Mouse (Mus musculus) midbrain, embryonic 10.5 days (tissue): ENCODE data around the gene Arhgef10l. TPM values are rescaled to one million over a fixed set of nuclear protein-coding genes. Genes with fewer than 3 reads are reported as not detected.

Experiments used
- DNase-seq: peaks from one replicate; pipeline ENCODE4 v3.0.0-alpha.2; 2017; ENCODE audit warnings: low spot score
- H3K27ac ChIP-seq: fragments of 300-500 bp; sonication (generic); replicated peaks from 2 replicates; pipeline ENCODE4 v1.5.1; 2016; ENCODE audit warnings: mild to moderate bottlenecking
- H3K27me3 ChIP-seq: fragments of 300-500 bp; sonication (generic); 2 replicates; pipeline ENCODE4 v1.6.1; 2016; ENCODE audit warnings: low read depth, mild to moderate bottlenecking; ENCODE audit not compliant: poor library complexity, severe bottlenecking
- H3K36me3 ChIP-seq: fragments of 300-500 bp; sonication (generic); 2 replicates; pipeline ENCODE4 v1.6.1; 2016; ENCODE audit warnings: mild to moderate bottlenecking, moderate library complexity
- H3K4me1 ChIP-seq: fragments of 300-500 bp; sonication (generic); 2 replicates; pipeline ENCODE4 v1.6.1; 2016
- H3K4me3 ChIP-seq: fragments of 300-500 bp; sonication (generic); 2 replicates; pipeline ENCODE4 v1.5.1; 2016; ENCODE audit warnings: mild to moderate bottlenecking, moderate library complexity
- H3K9me3 ChIP-seq: fragments of 300-500 bp; sonication (generic); replicated peaks from 2 replicates; pipeline ENCODE4 v1.6.1; 2016; ENCODE audit warnings: mild to moderate bottlenecking
- WGBS: fragments of 180-500 bp; shearing (Covaris S2); methylation state at CpG from one replicate; pipeline ENCODE4 v1.1.7; 2016; 5-methylcytosine and 5-hydroxymethylcytosine counted together
- polyA plus RNA-seq: library from polyadenylated mRNA; unstranded; fragments of >200 nt; fragmentation: Nextera tagmentation; extraction: Ambion mirVana; gene quantifications from 2 replicates; pipeline ENCODE4 v1.2.1, GENCODE M21; 2016

The Arhgef10l gene
- polyA plus RNA-seq, 1 experiment from 2014 or later, result 25.1 TPM

GRCm38 (mm10) chr4:140562461-140563178 lies 103.2 kb downstream of the Arhgef10l start:
- no peaks in the 10 kb centered on the region for H3K27me3 ChIP-seq
- 86% methylated on average over 10 of the region's 10 CpGs for WGBS
- H3K9me3 ChIP-seq, result peaks cover 23% of the 10 kb centered on the region
- no peak overlapping the region for H3K4me3 ChIP-seq
- peaks cover 3% of the 10 kb centered on the region; the same call in 1 of the 2 replicates for H3K4me1 ChIP-seq
- H3K36me3 ChIP-seq, result peaks cover 98% of the 10 kb centered on the region
- no peak overlapping the region for H3K27ac ChIP-seq
- DNase-seq, result no peak

DNA sequence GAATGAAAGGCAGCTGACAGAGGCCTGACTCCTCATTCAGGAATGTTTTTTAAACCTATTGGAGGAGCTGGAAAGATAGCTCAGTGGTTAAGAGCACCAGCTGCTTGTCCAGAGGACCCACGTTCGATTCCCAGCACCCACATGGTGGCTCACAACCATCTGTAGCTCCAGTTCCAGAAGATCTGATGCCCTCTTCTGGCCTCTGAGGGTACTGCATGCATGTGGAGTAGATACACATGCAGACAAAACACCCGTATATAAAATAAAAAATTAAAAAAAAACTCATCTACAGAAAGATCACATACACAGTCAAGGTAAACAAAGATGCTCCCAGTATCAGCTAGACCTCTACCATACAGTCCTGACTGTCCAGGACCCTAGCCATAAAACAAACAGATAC lies 104.1 kb downstream of the Arhgef10l start:
- Histone ChIP-seq H3K27me3 (no peaks in the 10 kb centered on the region), H3K4me3 (no peak overlapping the region), H3K9me3 (peaks cover 15% of the 10 kb centered on the region), H3K36me3 (peaks cover 98% of the 10 kb centered on the region), H3K27ac (no peak overlapping the region), H3K4me1 (peaks cover 3% of the 10 kb centered on the region; the same call in 1 of the 2 replicates)
- WGBS, result 96% methylated on average over 3 of the region's 3 CpGs
- no peak for DNase-seq

DNA sequence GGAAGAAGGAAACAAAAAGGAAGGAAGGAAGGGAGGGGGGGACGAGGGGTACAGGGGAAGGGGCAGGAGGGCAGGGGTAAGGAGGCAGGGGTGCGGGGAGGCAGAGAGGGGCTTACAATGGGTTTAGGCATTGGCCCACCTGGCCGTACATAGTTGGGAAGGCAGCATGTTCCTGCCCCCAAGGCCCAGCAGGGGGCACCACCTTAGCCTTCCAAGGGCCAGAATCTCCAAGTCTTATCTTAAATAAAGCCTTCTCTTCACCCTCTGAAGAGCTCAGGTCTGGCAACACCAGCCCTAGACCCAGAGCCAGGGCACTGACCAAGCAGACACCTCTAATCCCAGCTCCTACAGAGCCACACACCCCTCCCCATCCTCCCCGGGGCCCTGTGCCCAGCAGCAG lies 106.0 kb downstream of the Arhgef10l start:
- H3K9me3 ChIP-seq, result peaks cover 14% of the 10 kb centered on the region
- H3K27me3 ChIP-seq, result no peaks in the 10 kb centered on the region
- DNase-seq, result no peak
- H3K36me3 ChIP-seq, result peaks cover 99% of the 10 kb centered on the region
- 88% methylated on average over 4 of the region's 4 CpGs for WGBS
- H3K4me3 ChIP-seq, result no peak overlapping the region
- H3K27ac ChIP-seq, result no peak overlapping the region
- peaks cover 15% of the 10 kb centered on the region for H3K4me1 ChIP-seq

GRCm38 (mm10) chr4:140558193-140558592 lies 107.6 kb downstream of the Arhgef10l start:
- DNase-seq, result no peak
- Histone ChIP-seq H3K27ac (no peak overlapping the region), H3K4me1 (peaks cover 15% of the 10 kb centered on the region), H3K4me3 (no peak overlapping the region), H3K27me3 (no peaks in the 10 kb centered on the region), H3K36me3 (peaks cover 99% of the 10 kb centered on the region), H3K9me3 (peaks cover 14% of the 10 kb centered on the region)
- WGBS, result 79% methylated on average over 5 of the region's 5 CpGs

DNA sequence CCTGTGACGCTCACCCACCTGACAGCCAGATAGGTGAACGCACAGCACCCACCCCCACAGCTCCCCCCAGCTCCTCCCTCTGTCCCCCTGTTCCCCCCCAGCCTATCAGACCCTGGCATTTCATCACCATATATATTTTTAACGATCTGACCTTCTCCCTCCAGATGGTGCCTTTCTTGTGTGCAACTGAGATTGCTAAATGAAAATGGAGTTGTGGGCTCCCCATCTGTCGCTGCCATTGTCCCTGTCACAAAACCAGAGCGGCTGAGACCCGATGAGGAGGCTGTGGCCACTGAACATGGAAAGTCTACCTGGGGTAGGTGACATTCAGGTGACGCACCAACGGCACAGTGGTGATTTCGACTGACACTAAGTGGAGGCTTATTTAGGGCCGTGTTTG lies 109.3 kb downstream of the Arhgef10l start:
- no peak for DNase-seq
- H3K27ac ChIP-seq, result peak overlapping the region; percentile 68; the same call in 1 of the 2 replicates
- WGBS, result 93% methylated on average over 10 of the region's 10 CpGs
- H3K9me3 ChIP-seq, result peaks cover 6% of the 10 kb centered on the region
- no peak overlapping the region for H3K4me3 ChIP-seq
- peaks cover 99% of the 10 kb centered on the region for H3K36me3 ChIP-seq
- H3K4me1 ChIP-seq, result peaks cover 15% of the 10 kb centered on the region
- H3K27me3 ChIP-seq, result no peaks in the 10 kb centered on the region

DNA sequence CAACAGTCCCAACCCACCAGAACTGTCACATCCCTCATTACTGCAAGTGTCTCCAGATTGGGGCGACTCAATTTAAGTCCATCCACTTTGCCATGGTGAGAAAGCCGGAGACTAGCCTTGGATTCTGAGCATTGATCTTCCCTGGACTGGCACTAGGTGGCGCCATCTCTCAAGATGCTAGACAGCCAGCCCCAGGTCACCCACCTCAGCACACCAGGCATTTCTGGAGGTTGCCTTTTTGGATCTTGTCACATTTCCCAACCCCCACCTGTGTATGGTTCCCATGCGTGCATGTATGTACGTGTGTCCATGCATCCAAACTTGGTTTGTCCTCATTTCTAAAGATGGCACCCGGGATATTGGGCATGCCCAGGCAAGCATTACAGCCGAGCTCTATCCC lies 110.5 kb downstream of the Arhgef10l start:
- H3K27ac ChIP-seq, result peak overlapping the region; percentile 68
- peaks cover 15% of the 10 kb centered on the region for H3K4me1 ChIP-seq
- no peaks in the 10 kb centered on the region for H3K9me3 ChIP-seq
- 51% methylated on average over 7 of the region's 7 CpGs for WGBS
- H3K4me3 ChIP-seq, result no peak overlapping the region
- H3K27me3 ChIP-seq, result no peaks in the 10 kb centered on the region
- DNase-seq, result peak; percentile 56
- peaks cover 99% of the 10 kb centered on the region for H3K36me3 ChIP-seq

- WGBS, result 83% methylated on average over 4 of the region's 4 CpGs
- no peak overlapping the region for H3K4me3 ChIP-seq
- no peak for DNase-seq
- no peaks in the 10 kb centered on the region for H3K9me3 ChIP-seq
- peaks cover 99% of the 10 kb centered on the region for H3K36me3 ChIP-seq
- H3K27ac ChIP-seq, result no peak overlapping the region
- peaks cover 15% of the 10 kb centered on the region for H3K4me1 ChIP-seq
- no peaks in the 10 kb centered on the region for H3K27me3 ChIP-seq
Observed at GRCm38 (mm10) chr4:140554552-140554951, 111.3 kb downstream of the Arhgef10l start.

- Histone ChIP-seq H3K27ac (no peak overlapping the region), H3K27me3 (no peaks in the 10 kb centered on the region), H3K36me3 (peaks cover 97% of the 10 kb centered on the region), H3K4me1 (peaks cover 14% of the 10 kb centered on the region), H3K9me3 (no peaks in the 10 kb centered on the region), H3K4me3 (no peak overlapping the region)
- WGBS, result 95% methylated on average over 17 of the region's 17 CpGs
- DNase-seq, result no peak
Observed at GRCm38 (mm10) chr4:140551766-140552165, 114.0 kb downstream of the Arhgef10l start.

DNA sequence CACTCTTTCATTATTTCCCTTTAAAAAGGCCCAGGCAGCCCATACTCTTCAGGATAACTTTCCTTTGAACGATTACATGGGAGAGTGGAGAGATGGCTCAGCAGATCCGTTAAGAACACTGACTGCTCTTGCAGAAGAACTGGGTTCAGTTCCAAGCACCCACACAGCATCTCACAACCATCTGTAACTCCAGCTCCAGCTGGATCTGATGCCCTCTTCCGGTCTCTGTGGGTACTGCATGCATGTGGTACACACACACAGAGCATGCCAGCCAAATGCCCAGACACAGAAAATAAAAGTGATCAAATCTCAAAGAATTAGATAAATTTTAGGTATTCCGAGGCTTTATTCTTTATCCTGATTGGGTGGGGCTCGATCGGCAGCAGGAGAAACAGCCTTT lies 115.1 kb downstream of the Arhgef10l start:
- no peak for DNase-seq
- H3K27ac ChIP-seq, result no peak overlapping the region
- WGBS, result 91% methylated on average over 6 of the region's 6 CpGs
- H3K4me1 ChIP-seq, result peaks cover 3% of the 10 kb centered on the region
- H3K27me3 ChIP-seq, result no peaks in the 10 kb centered on the region
- H3K9me3 ChIP-seq, result no peaks in the 10 kb centered on the region
- peaks cover 95% of the 10 kb centered on the region for H3K36me3 ChIP-seq
- H3K4me3 ChIP-seq, result no peak overlapping the region

GRCm38 (mm10) chr4:140549975-140550374 lies 115.8 kb downstream of the Arhgef10l start:
- 93% methylated on average over 12 of the region's 12 CpGs for WGBS
- no peak for DNase-seq
- H3K36me3 ChIP-seq, result peaks cover 94% of the 10 kb centered on the region
- no peaks in the 10 kb centered on the region for H3K4me1 ChIP-seq
- H3K9me3 ChIP-seq, result no peaks in the 10 kb centered on the region
- H3K27me3 ChIP-seq, result no peaks in the 10 kb centered on the region
- H3K27ac ChIP-seq, result no peak overlapping the region
- no peak overlapping the region for H3K4me3 ChIP-seq

- Histone ChIP-seq H3K27ac (0 out of 2 replicates have a peak overlapping the region, but pooled peaks have one; percentile 24), H3K4me1 (no peaks in the 10 kb centered on the region), H3K36me3 (peaks cover 91% of the 10 kb centered on the region), H3K9me3 (no peaks in the 10 kb centered on the region), H3K4me3 (no peak overlapping the region), H3K27me3 (no peaks in the 10 kb centered on the region)
- WGBS, result 35% methylated on average over 7 of the region's 7 CpGs
- DNase-seq, result peak; percentile 67
Observed at GRCm38 (mm10) chr4:140547488-140547887, 118.3 kb downstream of the Arhgef10l start.

DNA sequence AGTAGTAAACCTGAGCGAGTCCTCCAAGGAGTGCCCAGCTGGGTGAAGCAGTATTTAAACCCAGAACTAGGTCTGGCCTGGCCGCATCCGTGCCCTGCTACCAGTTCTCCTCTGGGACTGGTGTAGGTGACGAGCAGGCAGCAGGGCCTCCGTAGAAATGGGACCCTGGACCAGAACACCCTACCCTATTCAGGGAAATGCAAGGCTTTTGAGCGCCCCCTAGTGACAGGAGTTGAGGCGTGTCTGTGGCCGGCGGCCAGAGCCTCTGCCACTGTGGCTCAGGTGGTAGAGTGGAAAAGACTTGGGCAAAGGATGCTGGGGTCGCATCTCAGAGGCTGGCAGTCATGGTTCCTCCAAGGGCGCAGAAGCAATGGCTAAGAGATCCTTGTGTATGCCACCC lies 126.7 kb downstream of the Arhgef10l start:
- Histone ChIP-seq H3K36me3 (peaks cover 93% of the 10 kb centered on the region), H3K27me3 (no peaks in the 10 kb centered on the region), H3K9me3 (no peaks in the 10 kb centered on the region), H3K4me1 (peaks cover 15% of the 10 kb centered on the region), H3K27ac (no peak overlapping the region), H3K4me3 (no peak overlapping the region)
- 34% methylated on average over 11 of the region's 11 CpGs for WGBS
- peak; percentile 67 for DNase-seq

DNA sequence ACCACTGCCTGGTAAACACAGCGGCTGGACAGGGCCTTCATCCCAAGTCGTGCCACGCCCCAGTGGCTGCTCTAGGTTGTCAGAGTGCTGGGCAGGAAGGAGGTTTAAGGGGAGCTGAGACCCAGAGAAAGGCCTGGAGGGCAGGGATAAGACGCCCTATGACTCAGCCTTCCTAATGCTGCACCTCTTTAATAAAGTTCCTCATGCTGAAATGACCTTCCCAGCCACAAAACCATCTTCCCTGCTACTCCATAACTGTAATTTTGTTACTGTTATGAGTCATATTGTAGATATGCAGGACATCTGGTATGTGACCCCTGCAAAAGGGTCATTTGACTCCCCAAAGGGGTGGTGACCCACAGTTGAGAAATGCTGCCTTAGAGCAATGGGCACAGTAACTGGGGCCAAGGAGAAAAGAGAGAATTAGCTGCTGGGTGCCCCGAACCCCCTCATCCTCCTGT lies 128.2 kb downstream of the Arhgef10l start:
- H3K36me3 ChIP-seq, result peaks cover 93% of the 10 kb centered on the region
- DNase-seq, result no peak
- H3K9me3 ChIP-seq, result no peaks in the 10 kb centered on the region
- H3K4me1 ChIP-seq, result peaks cover 30% of the 10 kb centered on the region
- 71% methylated on average over 5 of the region's 5 CpGs for WGBS
- 0 out of 2 replicates have a peak overlapping the region, but pooled peaks have one; percentile 20 for H3K27ac ChIP-seq
- no peaks in the 10 kb centered on the region for H3K27me3 ChIP-seq
- H3K4me3 ChIP-seq, result no peak overlapping the region
